Mouse (Mus musculus) spleen, adult 2 months (tissue): ENCODE measurements around the gene Mmp24. TPM values are rescaled to one million over a fixed set of nuclear protein-coding genes. Genes with fewer than 3 reads are reported as not detected.
"Not testable (repeated sequence)": the region's sequence is repeated elsewhere in the genome, so short reads cannot be mapped to it uniquely, and the experiment has no call there.

Experiments
- DNase-seq, 2 experiments: peaks; one replicate each; pipeline versions ENCODE4 v3.0.0 to v3.0.0-alpha.2; 2012 to 2021; ENCODE audit warnings: low spot score in 2 of 2, low read depth in 1 of 2
- H3K27ac ChIP-seq: fragments of 200-500 bp; 2 replicates; pipeline ENCODE4 v1.5.1; 2012; ENCODE audit warnings: low read length, inconsistent platforms; ENCODE audit not compliant: insufficient read depth
- H3K27me3 ChIP-seq: fragments of 200-500 bp; 2 replicates; pipeline ENCODE4 v1.6.1; 2012; ENCODE audit warnings: mild to moderate bottlenecking, moderate library complexity, low read length, inconsistent platforms; ENCODE audit not compliant: control insufficient read depth, insufficient read depth
- H3K36me3 ChIP-seq: fragments of 200-500 bp; 2 replicates; pipeline ENCODE4 v1.6.1; 2012; ENCODE audit warnings: mild to moderate bottlenecking, low read length, inconsistent platforms; ENCODE audit not compliant: control insufficient read depth, insufficient read depth
- H3K4me1 ChIP-seq: fragments of 200-500 bp; 2 replicates; pipeline ENCODE4 v1.6.1; 2011; ENCODE audit warnings: inconsistent platforms; ENCODE audit not compliant: control insufficient read depth, insufficient read depth, insufficient read length
- H3K4me3 ChIP-seq: fragments of 200-500 bp; 2 replicates; pipeline ENCODE4 v1.5.1; 2011; ENCODE audit warnings: mild to moderate bottlenecking, inconsistent platforms; ENCODE audit not compliant: insufficient read depth, insufficient read length; ENCODE audit errors: extremely low read depth
- CTCF ChIP-seq: fragments of 200-500 bp; IDR thresholded peaks from 2 replicates; pipeline ENCODE4 v1.5.1; 2011; ENCODE audit warnings: mild to moderate bottlenecking, inconsistent platforms; ENCODE audit not compliant: insufficient read depth, insufficient read length, insufficient replicate concordance; ENCODE audit errors: extremely low read depth
- POLR2A ChIP-seq: fragments of 200-500 bp; IDR thresholded peaks from 2 replicates; pipeline ENCODE4 v1.6.1; 2011; ENCODE audit warnings: low read depth, low read length, inconsistent platforms
- WGBS: fragments of 180-500 bp; shearing (Covaris S2); methylation state at CpG from one replicate; pipeline ENCODE4 v1.1.7; 2018; 5-methylcytosine and 5-hydroxymethylcytosine counted together
- polyA plus RNA-seq: library from polyadenylated mRNA; depleted of rRNA; stranded (reverse); fragments of >200 nt; gene quantifications from 2 replicates; pipeline ENCODE4 v1.2.3, GENCODE M21; 2012; rRNA removed

Mmp24 gene
- polyA plus RNA-seq: 0.01 TPM in 1 of 2 replicates, not detected in the other

- Histone ChIP-seq H3K36me3 (no peaks in the 10 kb centered on the region), H3K27me3 (peaks cover 21% of the 10 kb centered on the region), H3K4me3 (no peak within 1 kb of the TSS), H3K27ac (no peak within 1 kb of the TSS), H3K4me1 (no peaks in the 10 kb centered on the region)
- 17% methylated on average over 100 of the region's 100 CpGs for WGBS
- TF ChIP-seq CTCF (no peak), POLR2A (no peak)
- no peak for DNase-seq
Observed at GRCm38 (mm10) chr2:155774927-155775684, at the start of gene Mmp24. Mmp24 (plus strand) TSS chr2:155775342.

- Histone ChIP-seq H3K4me3 (no peak overlapping the region), H3K36me3 (peaks cover 4% of the 10 kb centered on the region), H3K27me3 (no peaks in the 10 kb centered on the region), H3K4me1 (peaks cover 2% of the 10 kb centered on the region; the same call in 1 of the 2 replicates), H3K27ac (no peak overlapping the region)
- no peak for DNase-seq
- WGBS: 63% methylated on average over 7 of the region's 7 CpGs
- no peak for TF ChIP-seq CTCF
- TF ChIP-seq POLR2A: no peak
Observed at GRCm38 (mm10) chr2:155726302-155726701, 48.8 kb upstream of the Mmp24 start.

- no peak for DNase-seq
- Histone ChIP-seq H3K27ac (no peak overlapping the region), H3K4me3 (no peak overlapping the region), H3K4me1 (peaks cover 2% of the 10 kb centered on the region; the same call in 1 of the 2 replicates), H3K36me3 (peaks cover 2% of the 10 kb centered on the region; the same call in 1 of the 2 replicates), H3K27me3 (no peaks in the 10 kb centered on the region)
- no peak for TF ChIP-seq POLR2A
- no peak for TF ChIP-seq CTCF
- 82% methylated on average over 7 of the region's 7 CpGs for WGBS
Observed at GRCm38 (mm10) chr2:155727764-155728395, 47.3 kb upstream of the Mmp24 start.

- 5% methylated on average over 15 of the region's 15 CpGs for WGBS
- Histone ChIP-seq H3K27ac (no peak overlapping the region), H3K27me3 (no peaks in the 10 kb centered on the region), H3K4me3 (peak overlapping the region; percentile 98), H3K36me3 (no peaks in the 10 kb centered on the region; the same call in 1 of the 2 replicates), H3K4me1 (peaks cover 2% of the 10 kb centered on the region; the same call in 1 of the 2 replicates)
- no peak for DNase-seq
- TF ChIP-seq CTCF (no peak), POLR2A (no peak)
Observed at GRCm38 (mm10) chr2:155728742-155729141, 46.4 kb upstream of the Mmp24 start.

GRCm38 (mm10) chr2:155729158-155729645, 45.9 kb upstream of the Mmp24 start, which contains the start of gene Edem2:
Edem2 (minus strand) TSS chr2:155729475.
- Histone ChIP-seq H3K27ac (0 out of 2 replicates have a peak within 1 kb of the TSS, but pooled peaks have one; percentile 35), H3K36me3 (no peaks in the 10 kb centered on the region; the same call in 1 of the 2 replicates), H3K4me3 (peak within 1 kb of the TSS; percentile 98), H3K4me1 (peaks cover 2% of the 10 kb centered on the region; the same call in 1 of the 2 replicates), H3K27me3 (no peaks in the 10 kb centered on the region)
- WGBS: 1% methylated on average over 33 of the region's 33 CpGs
- peak; percentile 84 to 95 for DNase-seq
- TF ChIP-seq CTCF (no peak), POLR2A (peak; percentile 95)

GRCm38 (mm10) chr2:155735080-155735479, 40.1 kb upstream of the Mmp24 start:
- Histone ChIP-seq H3K27me3 (no peaks in the 10 kb centered on the region), H3K27ac (no peak overlapping the region), H3K4me3 (no peak overlapping the region), H3K36me3 (no peaks in the 10 kb centered on the region), H3K4me1 (no peaks in the 10 kb centered on the region)
- TF ChIP-seq POLR2A (no peak), CTCF (no peak)
- DNase-seq: no peak
- 88% methylated on average over 5 of the region's 5 CpGs for WGBS

- not testable (repeated sequence) for H3K27ac ChIP-seq, DNase-seq, H3K4me1 ChIP-seq, H3K36me3 ChIP-seq, H3K27me3 ChIP-seq, H3K4me3 ChIP-seq
- WGBS: 88% methylated on average over 5 of the region's 5 CpGs
Observed at GRCm38 (mm10) chr2:155735766-155736165, 39.4 kb upstream of the Mmp24 start, which contains the start of gene Gm17581. Gm17581 (minus strand) TSS chr2:155735866.
